Mouse (Mus musculus) right cerebral cortex, postnatal 14 days (tissue): ENCODE measurements around the gene Atg2b.

Source experiments
- DNase-seq: peaks from one replicate; pipeline ENCODE4 v3.0.0; 2022

Atg2b gene

DNA sequence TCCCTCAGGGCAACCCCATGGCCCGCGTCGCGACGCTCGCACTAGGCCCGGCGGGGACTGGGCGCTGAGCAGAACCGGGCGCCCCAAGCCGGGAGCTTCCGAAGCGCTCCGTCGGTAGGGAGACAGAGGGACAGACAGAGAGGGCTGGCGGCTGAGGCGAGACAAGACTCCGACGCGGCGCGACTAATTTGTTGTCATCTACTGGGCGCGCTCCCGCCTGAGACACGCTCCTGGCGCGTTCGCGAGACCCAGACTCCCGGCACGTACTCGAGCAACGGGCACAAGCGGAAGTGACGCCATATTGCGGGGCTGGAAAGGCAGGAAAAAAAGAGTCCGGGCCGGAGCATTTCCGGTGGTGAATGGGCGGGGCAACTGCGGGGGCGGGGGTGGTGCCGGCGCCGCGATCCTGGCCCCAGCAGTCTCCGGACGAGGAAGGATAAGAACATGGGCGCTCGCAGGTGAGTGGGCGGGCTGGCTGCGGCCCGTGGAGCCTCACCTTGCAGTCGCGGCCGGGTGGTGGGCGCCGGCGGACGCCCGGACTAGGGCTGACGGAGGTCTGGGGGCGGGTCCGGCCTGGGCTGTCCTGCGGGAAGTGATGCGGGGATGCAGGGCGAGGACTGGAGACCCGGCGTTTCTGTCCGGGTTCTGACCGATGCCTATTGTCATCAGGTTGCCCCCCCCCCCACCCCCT lies at the start of gene Atg2b:
TSS of gene Atg2b (minus strand) at position 211 of the 691 bp plus-strand sequence.
- DNase-seq, result peak; percentile 97

DNA sequence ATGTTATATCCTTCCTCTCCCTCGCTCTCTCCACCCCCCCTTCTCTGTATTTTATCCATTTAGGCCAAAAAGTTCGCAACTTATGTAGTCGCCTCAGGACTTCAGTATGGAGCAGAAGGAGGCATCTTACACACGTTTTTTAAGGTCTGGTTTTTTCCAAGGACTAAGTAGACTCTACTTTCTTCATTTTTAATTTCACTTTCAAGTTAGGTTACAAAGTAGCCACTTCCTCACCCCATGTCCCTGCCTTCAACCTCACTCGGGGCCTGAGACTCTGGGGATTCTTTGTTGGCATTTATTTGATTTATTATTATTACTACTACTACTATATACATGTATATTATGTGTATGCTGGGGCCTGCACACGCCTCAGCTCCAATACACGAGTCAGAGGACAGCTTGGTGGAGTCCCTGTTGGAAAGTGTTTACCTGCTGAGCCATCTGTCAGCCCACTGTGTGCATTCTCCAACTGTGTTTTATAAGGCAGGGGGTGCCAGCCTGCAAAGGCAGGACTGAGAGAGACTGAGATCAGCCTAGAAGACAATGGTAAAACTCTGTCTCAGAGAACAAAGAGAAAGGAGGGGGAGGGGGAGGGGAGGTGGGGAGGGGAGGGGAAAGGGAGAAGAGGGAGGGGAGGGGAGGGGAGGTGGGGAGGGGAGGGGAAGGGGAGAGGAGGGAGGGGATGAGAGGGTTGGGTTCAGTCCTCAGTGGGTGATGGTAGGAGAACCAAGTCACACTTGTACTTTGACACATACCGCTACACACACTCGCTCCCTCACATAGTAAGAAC lies 48.6 kb upstream of the Atg2b start:
- DNase-seq, result no peak

DNA sequence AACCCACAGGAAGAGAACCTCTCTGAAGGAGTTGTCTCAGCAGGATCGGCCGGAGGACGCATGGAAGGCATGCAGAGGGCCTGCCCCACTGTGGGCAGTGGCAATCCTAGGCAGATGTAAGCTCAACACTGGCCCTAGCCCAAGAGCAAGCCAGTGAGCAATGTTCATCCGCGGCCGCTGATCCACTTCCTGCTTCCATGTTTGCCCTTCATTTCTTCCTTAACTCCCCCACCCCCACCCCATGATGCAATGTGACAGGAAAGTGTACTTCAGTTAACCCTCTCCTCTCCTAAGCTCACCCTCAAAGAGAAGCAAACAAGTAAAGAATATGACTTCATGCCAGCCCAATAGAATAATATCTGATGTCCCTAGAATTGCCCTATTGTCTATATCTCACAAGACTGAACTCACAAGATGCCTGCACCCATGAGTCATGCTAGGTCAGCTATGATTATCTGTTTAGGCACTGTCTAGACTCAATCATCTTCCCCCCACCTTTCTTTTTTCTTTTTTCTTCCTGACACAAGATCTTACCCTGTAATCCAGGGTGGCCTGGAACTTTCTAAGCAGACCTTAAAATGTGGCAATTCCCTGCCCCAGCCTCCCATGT lies 45.9 kb upstream of the Atg2b start:
- no peak for DNase-seq

DNA sequence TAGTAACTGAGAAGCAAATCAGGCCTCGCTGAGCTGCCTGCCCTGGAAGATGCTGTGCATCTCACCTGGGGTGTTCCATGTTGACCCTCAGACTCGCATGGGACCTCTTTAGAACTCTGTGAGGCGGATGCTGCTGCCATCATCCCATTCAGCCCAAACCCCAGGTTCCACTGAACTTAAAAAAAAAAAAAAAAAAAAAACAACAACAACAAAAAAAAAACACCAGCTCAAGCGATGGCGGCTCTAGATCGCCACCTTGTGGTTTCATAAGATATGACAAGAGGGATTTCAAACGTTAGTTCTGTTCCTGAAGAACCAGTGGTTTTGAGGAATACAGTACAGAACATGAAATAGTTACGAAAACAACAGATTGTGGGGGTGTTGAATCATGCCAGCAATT lies 43.0 kb upstream of the Atg2b start:
- peak; percentile 20 for DNase-seq

DNA sequence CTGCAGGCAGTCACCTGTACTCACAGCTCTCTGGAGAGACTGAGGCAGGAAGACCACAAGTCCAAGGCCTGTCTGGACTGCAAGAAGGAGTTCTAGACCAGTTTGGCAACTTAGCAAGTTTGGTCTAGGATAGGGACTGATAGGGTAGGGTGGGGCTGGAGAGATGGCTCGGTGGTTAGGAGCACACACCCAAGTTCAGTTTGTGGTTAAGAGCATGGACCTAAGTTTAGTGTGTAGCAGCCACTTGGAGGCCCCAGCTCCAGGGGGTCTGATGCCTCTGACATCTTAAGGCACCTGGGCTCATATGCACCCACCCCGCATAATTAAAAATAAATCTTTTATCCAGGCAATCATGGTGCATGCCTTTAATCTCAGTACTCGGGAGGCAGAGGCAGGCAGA lies 42.3 kb upstream of the Atg2b start:
- DNase-seq, result no peak

DNA sequence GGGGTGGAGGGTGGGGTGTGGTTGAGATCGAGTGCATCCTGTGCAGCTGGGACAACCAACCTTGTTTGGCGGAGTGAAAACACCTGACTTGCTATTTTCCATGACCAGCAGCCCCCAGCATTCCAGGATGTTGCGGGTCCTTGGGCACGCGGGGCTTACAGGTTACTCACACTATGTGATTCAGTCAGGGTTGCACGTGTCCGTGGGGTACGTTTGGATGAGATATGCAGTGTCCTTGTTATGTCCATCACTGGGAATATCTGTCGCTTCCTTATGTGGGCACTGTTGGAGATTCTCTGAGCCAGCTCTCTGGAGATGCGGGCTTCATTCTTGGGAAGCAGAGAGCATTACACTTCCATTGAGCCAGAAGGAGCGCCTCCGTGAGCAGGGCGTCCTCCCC lies 40.7 kb upstream of the Atg2b start:
- no peak for DNase-seq

DNA sequence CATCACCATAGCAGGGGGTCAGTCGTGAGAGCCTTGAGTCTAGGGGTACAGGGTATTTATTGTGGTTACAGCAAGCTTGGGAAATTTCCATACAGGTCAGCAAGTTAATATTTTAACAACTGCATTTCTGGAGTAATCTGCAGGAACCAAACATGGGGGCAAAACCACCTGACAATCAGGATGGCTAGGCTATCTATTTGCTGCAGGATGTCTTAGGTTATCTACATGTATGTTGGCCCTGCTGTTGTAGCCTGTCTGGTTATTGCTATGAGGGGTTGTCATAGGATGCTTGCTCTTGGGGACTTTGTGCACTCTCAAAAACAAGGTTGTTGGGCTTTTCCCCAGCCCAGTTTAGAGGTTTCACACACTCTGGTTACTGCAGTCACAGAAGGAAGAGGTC lies 39.6 kb upstream of the Atg2b start:
- no peak for DNase-seq

DNA sequence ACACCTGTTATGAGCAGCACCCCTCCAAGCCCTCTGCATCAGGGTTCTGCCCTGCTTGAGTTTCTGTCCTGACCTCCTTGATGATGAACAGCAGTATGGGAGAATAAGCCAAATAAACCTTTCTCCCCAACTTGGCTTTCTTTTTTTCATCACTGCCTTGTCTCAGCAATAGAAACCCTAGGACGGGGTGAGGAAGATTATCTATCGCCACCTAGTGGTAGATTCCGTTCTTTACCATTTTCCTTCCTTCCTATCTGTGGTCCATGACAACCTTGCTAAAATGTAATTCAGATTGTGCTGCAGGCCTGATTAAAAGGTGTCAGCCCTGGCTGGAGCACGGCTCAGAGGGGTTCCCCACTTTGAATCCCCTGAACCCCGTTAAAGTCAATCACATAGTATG lies 37.6 kb upstream of the Atg2b start:
- no peak for DNase-seq

DNA sequence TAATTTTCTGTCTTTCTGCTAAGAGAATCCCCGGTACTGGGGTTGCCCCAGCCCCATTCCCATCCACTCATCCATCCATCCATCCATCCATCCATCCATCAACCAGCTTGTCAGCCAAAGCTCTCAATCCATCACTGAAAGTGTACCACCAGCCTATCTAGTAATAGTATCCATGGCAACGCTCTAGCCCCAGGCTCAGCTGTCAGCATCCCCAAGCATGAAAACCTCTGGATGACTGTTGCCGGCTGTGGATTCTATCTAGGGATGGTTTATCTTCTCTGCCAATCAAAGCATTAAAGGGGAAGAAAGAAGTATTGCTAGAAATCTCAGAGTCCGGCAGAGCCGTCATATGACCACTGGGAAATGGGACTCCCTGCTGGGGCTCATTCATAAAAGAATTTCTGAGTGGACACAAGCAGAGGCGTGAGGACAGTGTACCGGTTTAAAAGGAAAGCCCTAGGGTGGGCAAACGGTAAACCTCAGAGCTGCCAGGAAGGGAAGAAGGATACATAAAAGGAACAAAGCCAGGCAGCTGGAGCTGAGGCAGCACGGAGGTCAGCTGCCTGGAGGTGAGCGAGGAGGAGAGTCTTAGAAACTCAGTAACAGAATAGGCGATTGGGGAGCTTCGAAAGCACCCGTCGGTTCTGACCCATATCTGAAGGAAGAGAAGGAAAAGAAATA lies 36.6 kb upstream of the Atg2b start:
- DNase-seq, result no peak

DNA sequence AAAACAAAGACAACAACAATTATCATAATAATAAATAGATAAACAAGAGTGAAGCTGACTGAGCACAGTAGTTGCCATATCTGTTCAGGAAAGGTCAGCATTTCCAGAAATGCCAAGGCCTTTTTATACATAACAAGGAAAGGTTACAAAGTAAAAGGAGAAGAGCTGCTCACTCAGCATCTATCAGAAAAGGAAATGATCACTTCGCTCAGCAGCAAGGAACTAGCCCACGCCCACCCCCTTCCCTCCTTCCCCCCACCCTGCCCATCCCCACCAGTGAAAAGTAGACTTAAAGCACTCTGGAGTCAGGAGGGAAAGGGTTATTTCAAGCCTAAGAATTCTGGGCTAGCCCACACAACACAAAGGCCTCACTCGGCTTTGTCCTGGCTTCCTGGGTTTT lies 35.2 kb upstream of the Atg2b start:
- DNase-seq, result no peak

DNA sequence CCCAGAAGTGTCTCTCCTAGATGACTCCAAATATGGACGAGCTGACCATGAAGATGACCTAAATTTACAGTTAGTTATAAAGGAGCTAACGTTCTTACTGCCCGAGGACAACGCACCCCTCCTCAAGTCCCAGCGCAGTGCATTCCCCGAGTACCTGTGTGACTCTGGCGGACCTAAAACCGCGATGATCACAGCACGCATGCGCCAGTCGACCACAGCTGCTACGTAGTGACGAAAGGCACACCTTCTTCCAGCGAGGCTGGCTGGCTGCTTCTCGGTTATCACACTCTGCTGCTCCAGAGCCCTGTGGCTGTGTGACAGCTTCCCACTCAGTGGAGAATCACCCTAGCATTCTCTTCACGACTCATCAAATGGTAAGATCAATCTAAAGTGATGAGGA lies 33.6 kb upstream of the Atg2b start:
- DNase-seq, result peak; percentile 60

DNA sequence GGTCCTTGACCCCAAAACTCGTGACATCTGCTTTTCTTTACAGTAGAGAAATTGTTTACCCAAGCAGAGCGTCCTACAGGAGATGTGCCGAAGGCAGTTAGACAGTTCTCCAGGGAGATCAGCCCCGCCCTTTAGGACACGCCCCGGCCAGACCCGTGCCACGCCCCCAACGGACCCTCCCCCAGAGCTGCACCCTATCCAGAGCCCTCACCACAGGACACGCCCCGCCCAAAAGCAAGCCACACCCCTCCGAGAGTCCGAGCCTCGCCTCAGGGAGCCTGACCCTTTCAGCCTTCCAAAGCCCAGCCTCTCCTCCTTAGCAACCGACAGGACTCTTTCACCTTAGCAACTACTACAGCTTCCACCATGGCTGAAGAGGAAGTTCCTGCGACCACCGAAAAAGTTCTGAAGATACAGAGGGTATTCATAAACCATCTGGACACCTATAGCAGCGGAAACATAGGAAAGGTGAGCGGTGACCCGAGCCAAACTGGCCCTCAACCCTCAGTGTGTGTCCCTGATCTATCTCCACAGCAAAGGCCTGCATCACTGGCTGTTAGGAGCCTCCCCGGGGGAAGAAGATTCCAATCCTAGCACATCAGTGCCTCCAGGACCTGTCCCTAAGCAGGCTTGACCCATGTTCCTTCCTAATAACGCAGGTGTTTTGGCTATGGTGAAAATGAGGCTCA lies 20.9 kb upstream of the Atg2b start, which contains the start of gene Ak7:
TSS of gene Ak7 (plus strand) at position 178 of the 689 bp plus-strand sequence.
- peak; percentile 27 for DNase-seq

DNA sequence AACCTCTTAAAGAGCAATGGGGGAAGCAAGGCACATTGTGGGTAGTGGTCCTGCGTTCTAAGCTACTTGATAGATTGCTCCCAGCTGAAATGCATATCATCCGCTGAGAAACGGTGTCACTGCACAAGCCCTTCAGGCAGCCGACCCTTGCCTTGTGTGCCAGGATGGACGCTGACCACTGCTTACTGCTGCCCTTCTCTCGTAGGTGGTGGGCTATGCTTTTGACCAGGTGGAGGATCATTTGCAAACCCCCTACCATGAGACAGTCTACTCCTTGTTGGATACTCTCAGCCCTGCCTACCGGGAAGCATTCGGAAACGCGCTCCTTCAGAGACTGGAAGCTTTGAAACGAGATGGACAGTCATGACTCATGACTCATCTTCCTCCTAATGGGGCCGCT lies 15.4 kb upstream of the Atg2b start:
- no peak for DNase-seq

DNA sequence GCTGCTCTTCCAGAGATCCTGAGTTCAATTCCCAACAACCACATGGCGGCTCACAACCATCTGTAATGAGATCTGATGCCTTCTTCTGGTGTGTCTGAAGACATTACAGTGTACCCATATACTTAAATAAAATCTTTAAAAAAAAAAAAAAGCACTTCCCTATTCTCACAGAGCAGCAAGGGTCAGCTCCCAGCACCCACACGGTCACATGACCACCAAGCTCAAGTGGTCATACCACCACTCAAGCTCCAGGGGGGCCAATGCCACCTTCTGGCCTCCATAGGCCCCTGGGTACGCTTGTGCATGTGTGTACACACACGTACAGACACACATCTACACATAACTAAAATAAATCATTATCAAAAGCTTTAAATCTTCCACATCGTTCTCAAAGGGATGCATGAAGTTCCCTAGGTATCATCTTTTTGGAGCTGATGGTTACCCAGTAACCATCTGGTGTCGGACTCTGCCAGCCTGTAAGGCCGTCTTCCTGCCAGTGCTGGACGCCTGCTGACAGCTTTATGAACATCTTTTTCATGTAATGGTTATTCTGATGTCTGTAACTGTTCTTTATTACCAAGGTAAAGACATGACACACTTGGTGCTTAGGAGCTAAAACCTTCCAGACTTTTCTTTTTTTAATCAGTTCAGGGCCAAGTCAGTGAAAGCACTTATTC lies 12.2 kb upstream of the Atg2b start:
- DNase-seq, result no peak

DNA sequence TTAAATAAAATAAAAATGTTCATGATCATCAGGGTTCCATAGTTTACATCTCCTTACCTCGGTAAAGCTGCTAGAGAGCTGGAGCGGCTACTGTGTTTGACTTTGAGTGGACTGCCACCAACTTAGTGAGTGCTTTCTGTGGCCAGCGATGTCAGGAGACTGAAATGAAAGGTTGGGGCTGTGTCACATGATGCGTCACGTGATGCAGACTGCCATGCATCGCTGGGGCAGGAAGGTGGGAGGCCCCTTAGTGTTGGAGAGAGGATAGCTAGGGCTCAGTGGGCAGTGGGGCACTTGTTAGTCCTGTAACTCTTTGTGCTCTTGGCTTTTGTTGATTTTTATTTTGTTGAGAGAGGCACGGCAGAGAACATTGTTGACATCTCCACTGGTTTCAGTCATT lies 10.8 kb upstream of the Atg2b start:
- DNase-seq, result no peak

DNA sequence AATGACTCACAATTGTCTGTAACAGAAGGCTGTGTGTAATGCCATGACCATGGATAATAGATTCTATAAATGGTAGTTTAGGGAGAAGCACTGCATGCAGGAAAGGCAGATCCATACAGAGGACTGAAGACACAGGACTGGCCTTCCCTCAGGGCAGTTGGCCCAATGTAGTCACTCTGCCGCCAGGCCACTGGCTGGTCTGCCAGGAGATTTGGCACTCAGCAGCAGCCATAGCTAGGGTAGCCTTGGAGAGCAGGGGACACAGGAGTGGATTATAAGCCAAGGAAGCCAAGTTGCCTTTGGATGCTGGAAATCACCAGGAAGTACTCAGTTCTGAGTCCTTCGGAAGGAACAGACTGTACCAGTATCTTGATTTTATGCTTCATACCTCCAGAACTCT lies 9.0 kb upstream of the Atg2b start:
- DNase-seq, result no peak

DNA sequence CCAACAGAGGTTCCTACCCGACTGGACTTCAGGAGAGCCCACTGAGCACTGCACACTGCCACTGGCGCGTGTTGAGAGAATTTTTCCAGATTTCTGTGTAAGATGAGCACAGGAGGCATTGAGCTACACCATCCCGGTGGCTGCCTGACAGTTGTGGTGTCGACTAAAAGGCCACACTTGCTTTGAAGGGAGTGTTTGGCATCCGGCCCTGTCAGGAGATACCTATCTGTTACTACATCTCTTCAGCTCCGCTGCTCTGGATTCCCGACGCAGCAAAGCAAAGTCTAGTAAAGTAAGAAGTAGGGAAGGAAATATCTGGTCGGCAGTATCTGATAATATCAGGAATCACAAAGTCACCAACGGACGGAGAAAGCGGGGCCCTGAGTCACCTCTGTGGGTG lies 4.4 kb upstream of the Atg2b start:
- DNase-seq, result no peak

DNA sequence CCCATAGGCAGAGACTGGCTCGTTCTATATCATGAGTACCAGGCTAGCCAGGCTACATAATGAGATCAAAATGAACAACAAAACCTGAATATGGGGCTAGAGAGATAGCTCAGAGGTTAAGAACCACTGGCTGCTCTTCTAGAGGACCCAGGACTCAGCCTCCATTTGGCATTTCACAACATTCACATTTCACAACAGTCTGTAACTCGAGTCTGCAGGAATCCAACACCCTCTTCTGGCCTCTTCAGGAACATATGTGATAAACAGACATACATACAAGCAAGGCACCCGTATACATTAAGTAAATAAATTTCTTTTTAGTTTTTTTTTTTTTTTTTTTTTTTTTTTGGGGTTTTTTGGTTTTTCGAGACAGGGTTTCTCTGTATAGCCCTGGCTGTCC lies 3.5 kb upstream of the Atg2b start:
- no peak for DNase-seq

DNA sequence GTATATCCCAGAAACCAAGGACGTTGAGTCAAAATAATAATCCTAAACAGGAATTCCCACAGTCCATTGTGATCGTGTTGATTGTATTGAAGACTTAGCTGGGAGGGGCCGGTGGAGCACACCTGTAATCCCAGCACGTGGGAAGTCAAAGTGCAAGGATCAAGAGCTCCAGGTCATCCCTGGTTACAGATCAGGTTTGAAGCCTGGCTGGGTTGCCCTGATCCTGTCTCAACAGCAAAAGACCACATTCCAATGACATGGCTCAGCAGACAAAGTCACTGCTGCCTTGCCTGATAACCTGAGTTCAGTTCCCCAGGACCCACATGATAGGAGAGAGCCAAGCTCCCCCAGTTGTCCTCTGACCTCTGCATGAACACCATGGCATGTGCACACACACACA lies 2.4 kb upstream of the Atg2b start:
- DNase-seq, result no peak

DNA sequence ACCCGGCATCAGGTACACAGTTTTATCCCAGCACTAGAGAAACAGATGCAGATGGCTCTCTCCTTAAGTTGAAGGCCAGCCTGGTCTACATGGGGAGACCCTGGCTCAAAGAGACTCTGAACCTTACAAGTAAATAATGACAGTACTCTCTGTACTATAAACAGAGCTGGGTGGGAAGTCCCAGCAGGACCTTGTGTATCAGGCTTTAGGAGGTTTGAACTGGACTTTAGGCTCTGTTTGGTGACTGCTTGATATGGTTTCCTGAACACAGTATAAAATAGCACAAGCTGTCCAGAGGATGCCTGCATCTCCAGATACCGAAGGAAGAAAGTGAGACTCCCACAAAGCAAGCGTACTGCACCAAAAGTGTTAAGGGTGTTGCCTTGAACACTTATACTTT lies 1.8 kb upstream of the Atg2b start:
- DNase-seq, result no peak

DNA sequence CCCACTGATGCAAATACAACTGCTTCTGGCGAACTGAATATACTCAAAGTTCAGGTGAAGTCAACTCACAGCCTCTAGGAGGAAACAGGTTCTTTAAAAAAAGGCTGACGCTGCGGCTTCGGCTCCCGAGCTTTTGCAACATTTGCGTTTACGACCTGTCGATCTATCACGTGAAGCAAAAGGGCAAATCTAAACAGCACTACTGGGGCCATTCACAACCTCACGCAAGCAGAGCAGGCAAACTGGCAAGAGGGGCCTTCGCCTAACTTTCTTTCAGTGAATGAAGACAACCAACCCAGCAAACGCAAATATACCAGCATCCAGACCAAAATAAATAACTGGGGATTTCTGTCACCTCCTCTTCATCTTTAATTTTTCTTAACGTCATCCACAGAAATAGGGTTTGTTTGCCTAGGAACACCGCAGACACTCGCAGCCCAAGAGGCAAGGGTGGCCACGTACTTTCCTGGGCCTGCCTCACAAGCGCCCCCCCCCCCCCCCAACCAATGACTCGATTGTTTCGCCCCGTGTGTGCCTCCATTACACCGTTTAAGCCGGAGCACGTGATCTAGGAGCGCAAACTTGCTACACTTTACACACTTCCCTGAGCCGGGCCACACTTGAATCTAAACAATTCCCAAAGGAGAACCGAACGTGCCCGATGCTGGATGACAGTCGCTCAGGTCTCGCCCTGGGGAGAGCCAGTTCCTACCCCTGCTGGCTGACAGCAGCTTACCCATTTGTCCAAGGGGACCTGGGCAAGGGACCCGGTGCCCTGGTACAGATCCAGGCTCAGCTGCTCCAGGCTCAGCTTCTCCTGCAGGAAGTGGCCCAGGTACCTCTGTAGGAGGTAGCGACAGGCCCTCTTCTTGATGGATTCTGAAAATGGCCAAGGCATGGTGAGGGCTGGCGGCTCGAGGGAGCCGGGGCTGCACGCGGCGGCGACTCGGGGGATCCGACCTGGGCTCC lies 794 bp downstream of the Atg2b start, which contains the start of gene Gskip:
TSS of gene Gskip (plus strand) at position 897 of the 969 bp plus-strand sequence.
- peak; percentile 19 for DNase-seq
